Mouse (Mus musculus) intestine, postnatal 0 days (tissue): ENCODE measurements around the gene Krtap31-2. TPM values are rescaled to one million over a fixed set of nuclear protein-coding genes. Genes with fewer than 3 reads are reported as not detected.

Source experiments
- ATAC-seq: fragments of 200-750 bp; cut with Nextera tagmentation; 2 replicates; pipeline ENCODE4 v1.8.0; 2017; ENCODE audit warnings: mild to moderate bottlenecking, moderate TSS enrichment, moderate library complexity
- H3K27ac ChIP-seq: fragments of 300-500 bp; sonication (generic); 2 replicates; pipeline ENCODE4 v1.5.1; 2014; ENCODE audit warnings: mild to moderate bottlenecking, low read depth, low read length, moderate library complexity
- H3K27me3 ChIP-seq: fragments of 300-500 bp; sonication (generic); replicated peaks from 2 replicates; pipeline ENCODE4 v1.6.1; 2014; ENCODE audit warnings: low read length, mixed read lengths; ENCODE audit not compliant: control insufficient read depth, insufficient read depth
- H3K36me3 ChIP-seq: fragments of 300-500 bp; sonication (generic); 2 replicates; pipeline ENCODE4 v1.6.1; 2014; ENCODE audit warnings: mild to moderate bottlenecking, moderate library complexity; ENCODE audit not compliant: control insufficient read depth, insufficient read depth
- H3K4me1 ChIP-seq: fragments of 300-500 bp; sonication (generic); replicated peaks from 2 replicates; pipeline ENCODE4 v1.6.1; 2014; ENCODE audit warnings: antibody characterized with exemption, low read length, mixed read lengths; ENCODE audit not compliant: control insufficient read depth, insufficient read depth
- H3K4me2 ChIP-seq: fragments of 300-500 bp; sonication (generic); replicated peaks from 2 replicates; pipeline ENCODE4 v1.6.1; 2014; ENCODE audit warnings: low read depth, mild to moderate bottlenecking, moderate library complexity
- H3K4me3 ChIP-seq: fragments of 300-500 bp; sonication (generic); 2 replicates; pipeline ENCODE4 v1.5.1; 2014; ENCODE audit warnings: low read depth, low read length
- H3K9ac ChIP-seq: fragments of 300-500 bp; sonication (generic); 2 replicates; pipeline ENCODE4 v1.6.1; 2014; ENCODE audit warnings: mild to moderate bottlenecking, low read depth, low read length
- H3K9me3 ChIP-seq: fragments of 300-500 bp; sonication (generic); 2 replicates; pipeline ENCODE4 v1.6.1; 2016; ENCODE audit warnings: mixed run types; ENCODE audit not compliant: control insufficient read depth
- CTCF ChIP-seq: sonication (generic); IDR thresholded peaks from 2 replicates; pipeline ENCODE4 v1.5.1; 2016; ENCODE audit warnings: low read depth, mild to moderate bottlenecking, control low read depth, antibody characterized with exemption, moderate library complexity
- WGBS: fragments of 180-500 bp; shearing (Covaris S2); extraction: QIAGEN DNeasy Blood & Tissue Kit; methylation state at CpG from one replicate; pipeline ENCODE4 v1.1.7; 2014; 5-methylcytosine and 5-hydroxymethylcytosine counted together
- polyA plus RNA-seq: library from polyadenylated mRNA; unstranded; fragments of >200 nt; fragmentation: Nextera tagmentation; extraction: Ambion mirVana; gene quantifications from 2 replicates; pipeline ENCODE4 v1.2.1, GENCODE M21; 2015

Gene Krtap31-2
- polyA plus RNA-seq, 1 experiment from 2014 or later: not detected

DNA sequence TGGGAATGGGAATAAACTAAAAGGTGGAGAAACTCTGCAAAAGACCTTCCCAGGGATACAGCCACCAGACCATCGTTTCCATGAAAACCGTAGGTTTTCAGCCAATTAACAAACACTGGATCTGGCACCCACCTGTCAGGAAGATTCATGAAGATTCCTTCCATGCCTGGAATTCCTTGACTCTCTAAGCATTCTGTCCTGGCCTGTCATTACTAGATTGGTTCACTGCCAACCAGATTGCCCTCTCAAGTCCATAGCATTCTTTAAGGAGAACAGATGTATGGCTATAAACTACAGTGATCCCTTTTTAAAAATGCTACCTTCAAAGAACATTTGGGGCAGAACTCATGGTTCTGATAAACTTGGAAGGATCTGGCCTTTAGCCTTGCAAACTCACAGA, 29.9 kb downstream of the Krtap31-2 start:
- Histone ChIP-seq H3K27me3 (no peaks in the 10 kb centered on the region), H3K4me3 (no peak overlapping the region), H3K9me3 (no peaks in the 10 kb centered on the region), H3K36me3 (no peaks in the 10 kb centered on the region), H3K9ac (no peak overlapping the region), H3K4me1 (no peaks in the 10 kb centered on the region), H3K27ac (no peak overlapping the region), H3K4me2 (no peak overlapping the region)
- no peak for ATAC-seq
- TF ChIP-seq CTCF: no peak
- 12% methylated on average over 2 of the region's 2 CpGs for WGBS

DNA sequence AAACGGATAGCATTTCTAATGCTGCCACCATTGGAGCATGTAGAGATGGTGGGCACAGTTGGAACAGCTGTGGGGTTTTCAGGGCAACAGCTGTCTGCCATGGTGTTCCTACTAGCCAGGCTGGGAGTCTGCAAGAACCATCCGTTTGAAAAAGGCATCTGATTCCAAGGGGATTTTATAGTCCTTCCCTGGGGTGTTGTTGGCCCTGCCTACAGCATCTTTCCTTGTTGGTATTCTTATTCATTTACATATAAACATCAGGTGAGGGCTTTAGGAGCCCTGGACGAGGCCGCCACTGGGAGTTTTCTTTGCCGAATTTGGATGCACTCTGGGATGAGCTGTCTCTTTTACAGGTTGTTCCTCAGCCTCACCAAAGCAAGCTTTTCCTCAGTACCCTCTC, 42.9 kb downstream of the Krtap31-2 start, which contains the start of gene Krtap29-1:
TSS of gene Krtap29-1 (minus strand) at position 101 of the 400 bp plus-strand sequence.
- Histone ChIP-seq H3K4me2 (no peak within 1 kb of the TSS), H3K27me3 (no peaks in the 10 kb centered on the region), H3K36me3 (no peaks in the 10 kb centered on the region), H3K9me3 (no peaks in the 10 kb centered on the region), H3K27ac (no peak within 1 kb of the TSS), H3K4me3 (no peak within 1 kb of the TSS), H3K9ac (no peak within 1 kb of the TSS), H3K4me1 (no peaks in the 10 kb centered on the region)
- TF ChIP-seq CTCF: no peak
- ATAC-seq: no peak
- WGBS: 65% methylated on average over 5 of the region's 5 CpGs

DNA sequence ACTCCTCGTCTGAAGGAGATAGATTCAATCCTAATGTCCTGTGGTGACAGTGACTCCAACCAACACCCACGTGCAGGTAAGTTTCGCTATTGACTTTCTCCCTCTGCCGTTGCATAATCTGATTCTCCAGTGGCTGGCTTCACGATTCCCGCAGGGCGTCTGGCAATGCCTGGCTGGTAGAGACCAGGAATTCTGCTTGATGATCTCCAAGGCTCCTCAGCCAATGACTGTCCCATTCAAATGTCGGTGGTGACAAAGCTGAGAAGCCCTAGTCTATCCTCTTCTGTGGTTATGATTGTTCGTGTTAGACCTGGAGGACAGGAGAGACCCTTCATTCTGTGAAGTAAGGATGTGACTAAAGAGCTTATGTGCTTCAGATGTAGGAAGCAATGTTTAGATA, 46.6 kb downstream of the Krtap31-2 start:
- no peaks in the 10 kb centered on the region for H3K36me3 ChIP-seq
- no peak overlapping the region for H3K27ac ChIP-seq
- no peak overlapping the region for H3K9ac ChIP-seq
- H3K9me3 ChIP-seq: no peaks in the 10 kb centered on the region
- ATAC-seq: no peak
- H3K4me1 ChIP-seq: no peaks in the 10 kb centered on the region
- H3K27me3 ChIP-seq: no peaks in the 10 kb centered on the region
- no peak for TF ChIP-seq CTCF
- no peak overlapping the region for H3K4me2 ChIP-seq
- no peak overlapping the region for H3K4me3 ChIP-seq
- WGBS: 85% methylated on average over 9 of the region's 9 CpGs

DNA sequence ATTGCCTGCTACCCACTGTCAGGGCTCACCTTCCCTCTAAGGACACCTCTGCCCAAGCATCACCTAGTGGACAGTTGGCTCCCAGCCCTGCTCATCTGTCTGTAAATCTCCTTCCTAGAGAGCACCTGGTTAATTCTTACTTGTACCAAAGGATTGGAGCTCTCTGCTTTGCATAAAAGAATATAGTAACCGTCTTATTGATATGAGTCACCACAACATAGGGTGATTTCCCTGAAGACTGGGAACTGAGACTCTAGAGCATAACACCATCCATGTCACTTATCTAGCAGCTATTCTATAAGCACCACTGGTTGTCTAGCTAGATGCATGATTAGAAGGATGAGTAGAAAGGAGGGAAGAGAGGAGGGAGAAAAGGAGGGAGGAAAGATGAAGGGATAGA, 47.4 kb downstream of the Krtap31-2 start:
- Histone ChIP-seq H3K27ac (no peak overlapping the region), H3K4me1 (no peaks in the 10 kb centered on the region), H3K4me3 (no peak overlapping the region), H3K4me2 (no peak overlapping the region), H3K27me3 (no peaks in the 10 kb centered on the region), H3K9me3 (no peaks in the 10 kb centered on the region), H3K9ac (no peak overlapping the region), H3K36me3 (no peaks in the 10 kb centered on the region)
- 83% methylated on average over 1 of the region's 1 CpGs for WGBS
- no peak for TF ChIP-seq CTCF
- ATAC-seq: no peak

DNA sequence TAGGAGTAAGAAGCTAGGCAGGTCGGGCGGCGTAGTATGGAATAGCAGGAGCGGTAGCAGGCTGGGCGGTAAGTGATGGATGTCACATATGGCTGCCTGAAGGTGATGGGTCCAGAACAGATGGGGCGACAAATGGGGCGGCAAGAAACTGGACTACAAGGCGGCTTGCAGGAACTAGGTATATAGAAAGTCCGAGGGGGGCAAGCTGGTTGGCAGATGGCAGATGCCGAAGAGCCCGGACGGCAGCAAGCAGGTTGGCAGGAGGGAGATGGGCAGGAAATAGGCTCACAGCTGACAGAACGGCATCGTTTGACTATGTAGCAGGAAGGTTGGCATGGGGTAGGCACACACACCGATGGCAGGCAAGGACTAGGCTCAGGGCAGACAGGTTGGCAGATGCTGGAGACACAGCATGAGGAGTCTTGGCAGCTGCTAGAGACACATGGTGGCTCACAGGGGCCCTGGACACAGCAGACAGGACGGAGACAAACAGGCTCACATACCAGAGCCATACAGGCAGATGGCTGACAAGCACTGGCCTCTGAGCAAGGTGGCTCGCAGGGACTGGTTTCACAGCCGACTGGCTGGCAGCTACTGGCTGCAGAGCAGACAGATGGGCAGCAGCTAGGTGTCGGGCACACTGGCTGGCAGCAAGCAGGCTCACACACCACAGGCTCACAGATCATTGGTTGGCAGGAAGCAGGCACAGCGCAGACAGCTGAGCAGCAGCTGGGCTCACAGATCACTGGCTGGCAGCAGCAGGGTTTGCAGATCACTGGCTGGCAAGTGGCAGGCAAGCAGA, 49.4 kb downstream of the Krtap31-2 start:
- H3K9me3 ChIP-seq: no peaks in the 10 kb centered on the region
- no peaks in the 10 kb centered on the region for H3K4me1 ChIP-seq
- no peaks in the 10 kb centered on the region for H3K27me3 ChIP-seq
- no peak for ATAC-seq
- no peak overlapping the region for H3K27ac ChIP-seq
- no peak for TF ChIP-seq CTCF
- no peak overlapping the region for H3K4me2 ChIP-seq
- no peaks in the 10 kb centered on the region for H3K36me3 ChIP-seq
- no peak overlapping the region for H3K4me3 ChIP-seq
- no peak overlapping the region for H3K9ac ChIP-seq
- 78% methylated on average over 20 of the region's 20 CpGs for WGBS

DNA sequence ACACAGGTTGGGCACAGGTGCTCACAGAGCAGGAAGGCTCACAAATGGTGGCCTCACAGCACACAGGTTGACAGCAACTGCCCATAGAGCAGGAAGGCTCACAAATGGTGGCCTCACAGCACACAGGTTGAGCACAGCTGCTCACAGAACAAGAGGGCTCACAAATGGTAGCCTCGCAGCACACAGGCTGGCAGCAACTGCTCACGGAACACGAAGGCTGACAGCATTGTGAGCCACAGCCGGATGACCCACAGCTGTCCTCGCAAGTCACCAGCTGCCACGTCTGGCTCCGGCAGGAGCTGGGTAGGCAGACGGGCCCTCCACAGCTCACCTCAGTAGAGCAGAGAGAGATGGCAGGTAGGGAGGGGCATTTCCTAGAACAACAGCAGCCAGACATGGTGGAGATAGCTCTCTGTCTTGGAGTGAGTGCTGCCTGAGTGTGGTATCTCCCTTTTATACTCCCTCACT, 50.1 kb downstream of the Krtap31-2 start, which contains the start of gene Krtap16-1:
TSS of gene Krtap16-1 (minus strand) at position 418 of the 468 bp plus-strand sequence.
- no peak within 1 kb of the TSS for H3K9ac ChIP-seq
- no peaks in the 10 kb centered on the region for H3K27me3 ChIP-seq
- no peak within 1 kb of the TSS for H3K4me3 ChIP-seq
- H3K36me3 ChIP-seq: no peaks in the 10 kb centered on the region
- ATAC-seq: no peak
- H3K4me2 ChIP-seq: no peak within 1 kb of the TSS
- 78% methylated on average over 8 of the region's 8 CpGs for WGBS
- no peaks in the 10 kb centered on the region for H3K4me1 ChIP-seq
- H3K27ac ChIP-seq: no peak within 1 kb of the TSS
- TF ChIP-seq CTCF: no peak
- H3K9me3 ChIP-seq: no peaks in the 10 kb centered on the region

Other genes with a start within 250 kb of the Krtap31-2 start
- gene Gm14190, start 245.6 kb upstream of the Krtap31-2 start, polyA plus RNA-seq: not detected in 2 replicates
- not detected in 2 replicates for gene Gm14180, start 202.0 kb upstream of the Krtap31-2 start, polyA plus RNA-seq
- gene Gm11595, start 163.4 kb upstream of the Krtap31-2 start, polyA plus RNA-seq: not detected in 2 replicates
- gene Krtap4-8, start 155.6 kb upstream of the Krtap31-2 start, polyA plus RNA-seq: not detected in 2 replicates
- not detected in 2 replicates for gene Krtap4-9, start 151.1 kb upstream of the Krtap31-2 start, polyA plus RNA-seq
- not detected in 2 replicates for gene Gm11596, start 142.8 kb upstream of the Krtap31-2 start, polyA plus RNA-seq
- not detected in 2 replicates for gene Gm11569, start 137.4 kb upstream of the Krtap31-2 start, polyA plus RNA-seq
- not detected in 2 replicates for gene Gm11554, start 131.8 kb upstream of the Krtap31-2 start, polyA plus RNA-seq
- gene Krtap4-13, start 126.4 kb upstream of the Krtap31-2 start, polyA plus RNA-seq: not detected in 2 replicates
- not detected in 2 replicates for gene Gm11564, start 120.6 kb upstream of the Krtap31-2 start, polyA plus RNA-seq
- gene 2300003K06Rik, start 98.2 kb upstream of the Krtap31-2 start, polyA plus RNA-seq: not detected in 2 replicates
- 0.16 TPM in 1 of 2 replicates, not detected in the other for gene Krtap4-16, start 84.7 kb upstream of the Krtap31-2 start, polyA plus RNA-seq
- gene Gm11568, start 78.4 kb upstream of the Krtap31-2 start, polyA plus RNA-seq: not detected in 2 replicates
- gene Gm11559, start 71.8 kb upstream of the Krtap31-2 start, polyA plus RNA-seq: not detected in 2 replicates
- not detected in 2 replicates for gene Krtap9-1, start 62.9 kb upstream of the Krtap31-2 start, polyA plus RNA-seq
- not detected in 2 replicates for gene Gm11567, start 57.1 kb upstream of the Krtap31-2 start, polyA plus RNA-seq
- gene Krtap31-1, start 28.4 kb upstream of the Krtap31-2 start, polyA plus RNA-seq: not detected in 2 replicates
- gene Gm11565, start 21.5 kb upstream of the Krtap31-2 start, polyA plus RNA-seq: not detected in 2 replicates
- gene Krtap9-5, start 12.2 kb downstream of the Krtap31-2 start, polyA plus RNA-seq: not detected in 2 replicates
- gene Krtap29-1, start 42.8 kb downstream of the Krtap31-2 start, polyA plus RNA-seq: not detected in 2 replicates
- not detected in 2 replicates for gene Krtap16-1, start 50.3 kb downstream of the Krtap31-2 start, polyA plus RNA-seq
- gene Krtap17-1, start 57.7 kb downstream of the Krtap31-2 start, polyA plus RNA-seq: 0.16 TPM in 1 of 2 replicates, not detected in the other
- not detected in 2 replicates for gene Krt33a, start 79.9 kb downstream of the Krtap31-2 start, polyA plus RNA-seq
- not detected in 2 replicates for gene Krt33b, start 93.6 kb downstream of the Krtap31-2 start, polyA plus RNA-seq
- gene Krt34, start 105.3 kb downstream of the Krtap31-2 start, polyA plus RNA-seq: not detected in 2 replicates
- gene Krt31, start 114.3 kb downstream of the Krtap31-2 start, polyA plus RNA-seq: 0.07 TPM in 1 of 2 replicates, not detected in the other
- gene Krt32, start 151.9 kb downstream of the Krtap31-2 start, polyA plus RNA-seq: not detected in 2 replicates
- 0.26 and 0.44 TPM in 2 replicates for gene Krt35, start 159.9 kb downstream of the Krtap31-2 start, polyA plus RNA-seq
- gene Krt36, start 169.3 kb downstream of the Krtap31-2 start, polyA plus RNA-seq: 0.09 and 0.16 TPM in 2 replicates
- gene Krt13, start 185.3 kb downstream of the Krtap31-2 start, polyA plus RNA-seq: not detected in 2 replicates
- gene Krt15, start 199.6 kb downstream of the Krtap31-2 start, polyA plus RNA-seq: 1.2 and 1.5 TPM in 2 replicates
- gene Krt19, start 212.4 kb downstream of the Krtap31-2 start, polyA plus RNA-seq: 491 and 533 TPM in 2 replicates